Mouse (Mus musculus) midbrain, embryonic 13.5 days (tissue): Measurements from ENCODE around the gene Tmem253. TPM values are rescaled to one million over a fixed set of nuclear protein-coding genes. Genes with fewer than 3 reads are reported as not detected.
A peak's percentile ranks its signal among the peaks of the same experiment; 100 is the strongest.

Experiments used
- ATAC-seq: fragments of 200-750 bp; cut with Nextera tagmentation; 2 replicates; pipeline ENCODE4 v1.8.0; 2017; ENCODE audit warnings: mild to moderate bottlenecking, moderate TSS enrichment, moderate library complexity
- H3K27ac ChIP-seq: fragments of 300-500 bp; sonication (generic); 2 replicates; pipeline ENCODE4 v1.5.1; 2015; ENCODE audit warnings: inconsistent platforms, mild to moderate bottlenecking, moderate library complexity
- H3K27me3 ChIP-seq: fragments of 300-500 bp; sonication (generic); 2 replicates; pipeline ENCODE4 v1.6.1; 2015; ENCODE audit warnings: mild to moderate bottlenecking, inconsistent platforms
- H3K36me3 ChIP-seq: fragments of 300-500 bp; sonication (generic); 2 replicates; pipeline ENCODE4 v1.6.1; 2015; ENCODE audit warnings: mild to moderate bottlenecking, inconsistent platforms
- H3K4me1 ChIP-seq: fragments of 300-500 bp; sonication (generic); replicated peaks from 2 replicates; pipeline ENCODE4 v1.6.1; 2015; ENCODE audit warnings: inconsistent platforms
- H3K4me2 ChIP-seq: fragments of 300-500 bp; sonication (generic); replicated peaks from 2 replicates; pipeline ENCODE4 v1.6.1; 2015; ENCODE audit warnings: moderate library complexity, mild to moderate bottlenecking, inconsistent platforms
- H3K4me3 ChIP-seq: fragments of 300-500 bp; sonication (generic); replicated peaks from 2 replicates; pipeline ENCODE4 v1.5.1; 2015; ENCODE audit warnings: mild to moderate bottlenecking, inconsistent platforms
- H3K9ac ChIP-seq: fragments of 300-500 bp; sonication (generic); replicated peaks from 2 replicates; pipeline ENCODE4 v1.6.1; 2015; ENCODE audit warnings: mild to moderate bottlenecking, inconsistent platforms
- H3K9me3 ChIP-seq: fragments of 300-500 bp; sonication (generic); 2 replicates; pipeline ENCODE4 v1.6.1; 2016; ENCODE audit warnings: mild to moderate bottlenecking, inconsistent platforms
- WGBS: fragments of 180-500 bp; shearing (Covaris S2); methylation state at CpG from one replicate; pipeline ENCODE4 v1.1.7; 2015; 5-methylcytosine and 5-hydroxymethylcytosine counted together
- polyA plus RNA-seq: library from polyadenylated mRNA; unstranded; fragments of >200 nt; fragmentation: Nextera tagmentation; extraction: Ambion mirVana; gene quantifications from 2 replicates; pipeline ENCODE4 v1.2.1, GENCODE M21; 2015

Tmem253 gene
- polyA plus RNA-seq, 1 experiment from 2014 or later, result 0.82 TPM

GRCm38 (mm10) chr14:52017662-52018061 is 2.2 kb downstream of the Tmem253 start:
- no peaks in the 10 kb centered on the region for H3K9me3 ChIP-seq
- H3K36me3 ChIP-seq, result no peaks in the 10 kb centered on the region
- H3K27ac ChIP-seq, result no peak overlapping the region
- peaks cover 62% of the 10 kb centered on the region for H3K4me1 ChIP-seq
- ATAC-seq, result no peak
- no peak overlapping the region for H3K4me3 ChIP-seq
- 86% methylated on average over 4 of the region's 4 CpGs for WGBS
- H3K4me2 ChIP-seq, result no peak overlapping the region
- no peak overlapping the region for H3K9ac ChIP-seq
- no peaks in the 10 kb centered on the region for H3K27me3 ChIP-seq

- Histone ChIP-seq H3K9me3 (no peaks in the 10 kb centered on the region), H3K36me3 (no peaks in the 10 kb centered on the region), H3K4me2 (peak overlapping the region; percentile 73), H3K9ac (peak overlapping the region; percentile 94), H3K27me3 (no peaks in the 10 kb centered on the region), H3K27ac (peak overlapping the region; percentile 99), H3K4me3 (peak overlapping the region; percentile 67), H3K4me1 (peaks cover 60% of the 10 kb centered on the region)
- WGBS, result 89% methylated on average over 15 of the region's 15 CpGs
- no peak for ATAC-seq
Observed at GRCm38 (mm10) chr14:52018248-52019050, 3.0 kb downstream of the Tmem253 start.

GRCm38 (mm10) chr14:52019051-52019589 is 3.7 kb downstream of the Tmem253 start:
- ATAC-seq, result no peak

GRCm38 (mm10) chr14:52019590-52020340 is 4.3 kb downstream of the Tmem253 start:
- Histone ChIP-seq H3K9me3 (no peaks in the 10 kb centered on the region), H3K4me1 (peaks cover 60% of the 10 kb centered on the region), H3K27me3 (no peaks in the 10 kb centered on the region), H3K4me2 (peak overlapping the region; percentile 73), H3K27ac (peak overlapping the region; percentile 99), H3K4me3 (peak overlapping the region; percentile 67), H3K36me3 (no peaks in the 10 kb centered on the region), H3K9ac (peak overlapping the region; percentile 94)
- ATAC-seq, result peak; percentile 93
- under 1% methylated on average over 70 of the region's 74 CpGs for WGBS

More at GRCm38 (mm10) chr14:52019051-52019589, 3.7 kb downstream of the Tmem253 start:
- WGBS, result 33% methylated on average over 12 of the region's 12 CpGs
- Histone ChIP-seq H3K4me1 (peaks cover 60% of the 10 kb centered on the region), H3K4me2 (peak overlapping the region; percentile 73), H3K27ac (peak overlapping the region; percentile 99), H3K36me3 (no peaks in the 10 kb centered on the region), H3K9ac (peak overlapping the region; percentile 94), H3K27me3 (no peaks in the 10 kb centered on the region), H3K4me3 (peak overlapping the region; percentile 67), H3K9me3 (no peaks in the 10 kb centered on the region)

- H3K27ac ChIP-seq, result peak within 1 kb of the TSS; percentile 99
- H3K4me3 ChIP-seq, result peak within 1 kb of the TSS; percentile 67
- peak within 1 kb of the TSS; percentile 94 for H3K9ac ChIP-seq
- H3K9me3 ChIP-seq, result no peaks in the 10 kb centered on the region
- 10% methylated on average over 15 of the region's 15 CpGs for WGBS
- H3K36me3 ChIP-seq, result no peaks in the 10 kb centered on the region
- H3K4me2 ChIP-seq, result peak within 1 kb of the TSS; percentile 73
- H3K4me1 ChIP-seq, result peaks cover 54% of the 10 kb centered on the region
- ATAC-seq, result peak; percentile 36
- no peaks in the 10 kb centered on the region for H3K27me3 ChIP-seq
Observed at GRCm38 (mm10) chr14:52020486-52021137, 5.2 kb downstream of the Tmem253 start, which contains the start of gene Zfp219. Zfp219 (minus strand) TSS chr14:52020733.

- H3K27ac ChIP-seq, result peak overlapping the region; percentile 99
- no peaks in the 10 kb centered on the region for H3K9me3 ChIP-seq
- ATAC-seq, result no peak
- peaks cover 48% of the 10 kb centered on the region for H3K4me1 ChIP-seq
- H3K9ac ChIP-seq, result peak overlapping the region; percentile 94; the same call in 1 of the 2 replicates
- H3K4me3 ChIP-seq, result peak overlapping the region; percentile 67; the same call in 1 of the 2 replicates
- H3K4me2 ChIP-seq, result peak overlapping the region; percentile 73
- WGBS, result 65% methylated on average over 4 of the region's 4 CpGs
- no peaks in the 10 kb centered on the region for H3K27me3 ChIP-seq
- no peaks in the 10 kb centered on the region for H3K36me3 ChIP-seq
Observed at GRCm38 (mm10) chr14:52021138-52021529, 5.7 kb downstream of the Tmem253 start.

- H3K4me1 ChIP-seq, result peaks cover 43% of the 10 kb centered on the region
- H3K4me2 ChIP-seq, result no peak overlapping the region
- H3K36me3 ChIP-seq, result no peaks in the 10 kb centered on the region
- H3K4me3 ChIP-seq, result no peak overlapping the region
- H3K9ac ChIP-seq, result no peak overlapping the region
- WGBS, result 83% methylated on average over 8 of the region's 8 CpGs
- no peak for ATAC-seq
- no peak overlapping the region for H3K27ac ChIP-seq
- no peaks in the 10 kb centered on the region for H3K27me3 ChIP-seq
- no peaks in the 10 kb centered on the region for H3K9me3 ChIP-seq
Observed at GRCm38 (mm10) chr14:52021568-52022212, 6.2 kb downstream of the Tmem253 start.

- H3K4me2 ChIP-seq, result peak overlapping the region; percentile 48; the same call in 1 of the 2 replicates
- 41% methylated on average over 3 of the region's 3 CpGs for WGBS
Observed at GRCm38 (mm10) chr14:52022244-52022708, 6.8 kb downstream of the Tmem253 start.

GRCm38 (mm10) chr14:52022709-52023459 is 7.4 kb downstream of the Tmem253 start:
- ATAC-seq, result 0 out of 2 replicates have a peak, but pooled peaks have one; percentile 4
- Histone ChIP-seq H3K27ac (peak overlapping the region; percentile 70), H3K9ac (peak overlapping the region; percentile 34), H3K4me2 (peak overlapping the region; percentile 48), H3K27me3 (no peaks in the 10 kb centered on the region), H3K36me3 (no peaks in the 10 kb centered on the region), H3K4me3 (peak overlapping the region; percentile 19), H3K4me1 (peaks cover 38% of the 10 kb centered on the region), H3K9me3 (no peaks in the 10 kb centered on the region)
- WGBS, result 4% methylated on average over 23 of the region's 23 CpGs

More at GRCm38 (mm10) chr14:52022244-52022708, 6.8 kb downstream of the Tmem253 start:
- ATAC-seq, result no peak
- H3K4me1 ChIP-seq, result peaks cover 39% of the 10 kb centered on the region
- H3K9ac ChIP-seq, result no peak overlapping the region
- H3K9me3 ChIP-seq, result no peaks in the 10 kb centered on the region
- H3K36me3 ChIP-seq, result no peaks in the 10 kb centered on the region
- no peak overlapping the region for H3K4me3 ChIP-seq
- H3K27ac ChIP-seq, result no peak overlapping the region
- H3K27me3 ChIP-seq, result no peaks in the 10 kb centered on the region

- ATAC-seq, result no peak
- 94% methylated on average over 2 of the region's 2 CpGs for WGBS
- Histone ChIP-seq H3K27ac (no peak overlapping the region), H3K27me3 (no peaks in the 10 kb centered on the region), H3K9me3 (no peaks in the 10 kb centered on the region), H3K4me3 (no peak overlapping the region), H3K9ac (no peak overlapping the region), H3K4me2 (no peak overlapping the region), H3K4me1 (peaks cover 25% of the 10 kb centered on the region), H3K36me3 (no peaks in the 10 kb centered on the region)
Observed at GRCm38 (mm10) chr14:52024133-52024532, 8.7 kb downstream of the Tmem253 start.
